Mouse (Mus musculus) hindbrain, embryonic 15.5 days (tissue): Measurements from ENCODE around the gene Atp13a2. TPM values are rescaled to one million over a fixed set of nuclear protein-coding genes. Genes with fewer than 3 reads are reported as not detected.

Experiments
- ATAC-seq: fragments of 200-750 bp; cut with Nextera tagmentation; 2 replicates; pipeline ENCODE4 v1.8.0; 2017; ENCODE audit warnings: low read depth, moderate number of reproducible peaks, moderate TSS enrichment; ENCODE audit not compliant: low FRiP score
- H3K27ac ChIP-seq: fragments of 300-500 bp; sonication (generic); replicated peaks from 2 replicates; pipeline ENCODE4 v1.5.1; 2015; ENCODE audit warnings: mild to moderate bottlenecking, inconsistent platforms
- H3K27me3 ChIP-seq: fragments of 300-500 bp; sonication (generic); 2 replicates; pipeline ENCODE4 v1.6.1; 2015; ENCODE audit warnings: control low read depth, inconsistent platforms
- H3K36me3 ChIP-seq: fragments of 300-500 bp; sonication (generic); 2 replicates; pipeline ENCODE4 v1.6.1; 2015; ENCODE audit warnings: control low read depth, inconsistent platforms
- H3K4me1 ChIP-seq: fragments of 300-500 bp; sonication (generic); replicated peaks from 2 replicates; pipeline ENCODE4 v1.6.1; 2015; ENCODE audit warnings: control low read depth, inconsistent platforms
- H3K4me2 ChIP-seq: fragments of 300-500 bp; sonication (generic); 2 replicates; pipeline ENCODE4 v1.6.1; 2015; ENCODE audit warnings: moderate library complexity, mild to moderate bottlenecking, inconsistent platforms
- H3K4me3 ChIP-seq: fragments of 300-500 bp; sonication (generic); 2 replicates; pipeline ENCODE4 v1.5.1; 2015; ENCODE audit warnings: mild to moderate bottlenecking, inconsistent platforms
- H3K9ac ChIP-seq: fragments of 300-500 bp; sonication (generic); 2 replicates; pipeline ENCODE4 v1.6.1; 2015; ENCODE audit warnings: inconsistent platforms
- H3K9me3 ChIP-seq: fragments of 300-500 bp; sonication (generic); 2 replicates; pipeline ENCODE4 v1.6.1; 2016; ENCODE audit warnings: control low read depth, inconsistent platforms
- WGBS: fragments of 180-500 bp; shearing (Covaris S2); methylation state at CpG from one replicate; pipeline ENCODE4 v1.1.7; 2015; 5-methylcytosine and 5-hydroxymethylcytosine counted together
- polyA plus RNA-seq: library from polyadenylated mRNA; unstranded; fragments of >200 nt; fragmentation: Nextera tagmentation; extraction: Ambion mirVana; gene quantifications from 2 replicates; pipeline ENCODE4 v1.2.1, GENCODE M21; 2015

Atp13a2 gene
- polyA plus RNA-seq, 1 experiment from 2014 or later: 193 TPM

DNA sequence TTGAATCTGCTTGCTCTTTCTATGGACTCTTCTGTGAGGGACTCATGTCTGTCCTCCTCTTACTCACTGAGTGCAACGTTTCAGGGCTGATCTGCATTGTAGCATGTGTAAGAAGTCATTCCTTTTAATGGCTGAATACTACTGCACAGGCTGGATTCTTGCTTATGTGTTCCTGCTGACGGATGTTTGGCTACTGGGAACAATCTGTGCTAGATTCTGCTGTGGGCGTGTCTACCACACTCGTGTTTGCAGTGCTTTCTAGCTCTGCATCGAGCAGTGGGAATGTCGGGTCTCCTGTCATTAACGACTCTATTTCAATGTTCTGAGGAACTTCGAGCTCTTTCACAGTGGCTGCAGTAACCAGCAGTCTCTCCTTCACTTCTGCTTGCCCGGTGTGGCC, 37.4 kb downstream of the Atp13a2 start:
- H3K36me3 ChIP-seq: no peaks in the 10 kb centered on the region
- no peak overlapping the region for H3K27ac ChIP-seq
- no peaks in the 10 kb centered on the region for H3K27me3 ChIP-seq
- H3K9me3 ChIP-seq: no peaks in the 10 kb centered on the region
- H3K4me3 ChIP-seq: no peak overlapping the region
- 76% methylated on average over 9 of the region's 9 CpGs for WGBS
- peaks cover 33% of the 10 kb centered on the region for H3K4me1 ChIP-seq
- H3K4me2 ChIP-seq: no peak overlapping the region
- ATAC-seq: no peak
- H3K9ac ChIP-seq: no peak overlapping the region

DNA sequence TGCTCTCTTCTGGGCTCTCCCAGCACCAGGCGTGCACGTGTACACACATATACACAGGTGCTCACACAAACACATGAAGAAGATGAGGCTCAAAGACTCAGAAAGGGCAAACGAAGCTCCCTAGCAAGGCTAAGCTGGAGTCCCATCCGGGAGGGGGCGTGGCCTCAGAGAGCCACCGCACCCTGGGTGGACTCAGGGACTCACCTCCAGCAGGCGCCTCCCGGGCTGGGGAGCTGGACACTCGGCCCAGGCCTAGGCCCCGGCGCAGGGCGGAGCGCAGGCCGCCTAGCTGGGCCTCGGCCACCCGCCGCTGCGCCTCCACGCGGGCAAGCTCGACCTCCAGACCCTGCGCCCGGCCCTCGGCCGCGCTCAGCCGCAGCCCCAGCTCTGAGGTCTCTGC, 38.3 kb downstream of the Atp13a2 start:
- Histone ChIP-seq H3K36me3 (no peaks in the 10 kb centered on the region), H3K4me1 (peaks cover 24% of the 10 kb centered on the region), H3K4me3 (no peak overlapping the region), H3K27ac (no peak overlapping the region), H3K9me3 (no peaks in the 10 kb centered on the region), H3K4me2 (no peak overlapping the region), H3K27me3 (no peaks in the 10 kb centered on the region), H3K9ac (no peak overlapping the region)
- ATAC-seq: no peak
- 72% methylated on average over 27 of the region's 27 CpGs for WGBS

DNA sequence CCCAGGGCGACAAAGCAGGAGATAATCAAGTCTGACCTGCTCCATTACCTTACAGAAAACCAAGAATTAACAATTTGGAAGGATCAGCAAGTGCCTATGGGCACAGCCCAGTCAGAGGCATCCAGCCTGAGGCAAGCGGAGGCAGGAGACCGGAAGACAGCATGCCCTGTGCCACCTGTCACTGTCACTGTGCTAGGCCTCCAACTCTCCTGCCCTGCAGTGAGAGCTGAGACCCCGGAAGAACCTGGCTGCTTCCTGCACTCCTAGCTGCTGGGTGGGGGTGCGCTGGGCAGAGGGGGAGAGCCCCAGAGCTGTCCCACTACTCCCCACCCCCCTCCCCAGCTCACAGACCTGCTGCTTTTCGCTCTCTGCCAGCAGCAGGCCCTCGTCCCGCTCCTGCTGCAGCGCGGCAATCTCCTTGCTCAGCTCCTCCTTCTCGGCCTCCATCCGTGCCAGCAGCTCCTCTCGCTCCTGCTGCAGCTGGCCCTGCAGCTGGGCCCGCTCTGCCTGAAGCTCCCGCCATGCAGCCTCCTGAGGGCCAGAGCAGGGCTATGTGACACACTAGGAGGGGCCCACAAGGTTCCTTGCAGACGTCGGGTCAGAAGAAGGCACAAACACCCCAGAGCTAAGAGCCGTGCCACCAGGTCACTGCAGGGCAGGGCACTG, 44.0 kb downstream of the Atp13a2 start:
- H3K4me3 ChIP-seq: no peak overlapping the region
- peaks cover 9% of the 10 kb centered on the region for H3K36me3 ChIP-seq
- no peak overlapping the region for H3K9ac ChIP-seq
- H3K9me3 ChIP-seq: no peaks in the 10 kb centered on the region
- ATAC-seq: no peak
- H3K27ac ChIP-seq: no peak overlapping the region
- no peaks in the 10 kb centered on the region for H3K27me3 ChIP-seq
- WGBS: 88% methylated on average over 18 of the region's 18 CpGs
- peaks cover 8% of the 10 kb centered on the region; the same call in 1 of the 2 replicates for H3K4me1 ChIP-seq
- no peak overlapping the region for H3K4me2 ChIP-seq

DNA sequence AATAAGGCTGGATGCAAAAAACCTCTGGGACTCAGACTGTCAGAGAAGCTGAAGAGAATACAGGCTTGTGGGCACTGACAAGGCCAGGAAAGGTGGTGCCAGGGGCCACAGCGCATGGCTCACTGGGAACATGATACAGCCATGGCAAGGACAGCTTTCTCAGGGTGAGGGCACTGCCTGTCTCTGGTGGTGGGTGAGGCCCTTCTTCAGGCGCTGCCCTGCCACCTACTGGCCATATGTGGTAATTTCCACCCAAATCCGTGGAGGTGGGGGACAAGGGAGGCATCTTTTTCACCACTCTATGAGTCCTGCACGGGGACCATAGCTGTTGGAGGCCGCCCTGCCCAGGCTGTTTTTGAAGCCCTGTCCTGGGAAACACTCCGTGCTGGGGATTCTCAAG, 45.1 kb downstream of the Atp13a2 start:
- Histone ChIP-seq H3K4me1 (peaks cover 8% of the 10 kb centered on the region; the same call in 1 of the 2 replicates), H3K9ac (no peak overlapping the region), H3K4me2 (no peak overlapping the region), H3K27ac (no peak overlapping the region), H3K9me3 (no peaks in the 10 kb centered on the region), H3K27me3 (no peaks in the 10 kb centered on the region), H3K4me3 (no peak overlapping the region), H3K36me3 (peaks cover 11% of the 10 kb centered on the region)
- 17% methylated on average over 6 of the region's 6 CpGs for WGBS
- peak; percentile 47; the same call in 1 of the 2 replicates for ATAC-seq

DNA sequence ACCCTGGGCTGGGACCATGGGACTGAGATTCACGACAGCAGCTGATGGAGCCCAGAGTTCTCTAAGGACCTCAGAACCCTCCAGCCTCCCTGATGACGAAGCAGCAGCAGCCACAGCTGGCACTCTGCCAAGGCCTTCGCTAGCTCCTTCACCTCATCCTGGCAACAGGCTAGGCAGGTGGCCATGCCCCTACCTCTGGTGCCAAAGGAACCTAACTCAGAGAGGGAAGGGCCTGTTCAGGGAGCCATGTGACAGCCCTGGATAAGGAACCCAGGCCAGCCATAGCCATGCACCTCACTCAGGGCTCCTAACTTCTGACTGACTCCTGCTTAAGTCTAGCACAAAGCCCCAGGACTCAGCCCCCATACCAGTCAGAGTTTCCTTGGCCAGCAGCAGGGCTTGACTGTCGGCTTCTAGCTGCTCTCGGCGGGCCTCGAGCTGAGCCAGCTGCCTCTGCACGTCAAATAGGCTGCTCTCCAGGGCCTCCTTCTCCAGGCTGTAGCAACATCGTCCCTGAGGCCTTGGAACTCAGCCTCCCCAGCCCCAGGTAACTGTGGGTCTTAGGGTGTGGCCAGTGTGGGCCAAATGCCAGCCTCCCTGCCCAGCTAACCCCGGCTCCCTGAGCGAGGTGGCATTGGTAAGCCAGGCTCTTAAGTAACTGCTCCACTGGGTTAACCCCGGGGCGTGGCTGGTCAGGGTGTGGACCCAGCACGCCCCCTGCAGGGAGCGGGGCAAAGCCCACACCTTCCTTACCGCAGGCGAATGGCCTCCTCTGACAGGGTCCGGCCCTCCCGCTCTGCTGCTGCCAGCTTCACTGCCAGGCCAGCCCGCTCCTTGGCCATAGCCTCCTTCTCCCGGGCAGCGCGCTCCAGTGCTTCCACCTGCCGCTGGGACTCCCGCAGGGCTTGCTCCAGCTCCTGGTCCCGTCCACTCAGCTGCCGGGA, 47.2 kb downstream of the Atp13a2 start:
- peaks cover 11% of the 10 kb centered on the region for H3K36me3 ChIP-seq
- no peak overlapping the region for H3K4me3 ChIP-seq
- WGBS: 68% methylated on average over 27 of the region's 27 CpGs
- no peak overlapping the region for H3K9ac ChIP-seq
- no peaks in the 10 kb centered on the region for H3K9me3 ChIP-seq
- no peak overlapping the region for H3K4me2 ChIP-seq
- ATAC-seq: 0 out of 2 replicates have a peak, but pooled peaks have one; percentile 23
- peak overlapping the region; percentile 29; the same call in 1 of the 2 replicates for H3K27ac ChIP-seq
- no peaks in the 10 kb centered on the region for H3K27me3 ChIP-seq
- peaks cover 8% of the 10 kb centered on the region; the same call in 1 of the 2 replicates for H3K4me1 ChIP-seq

DNA sequence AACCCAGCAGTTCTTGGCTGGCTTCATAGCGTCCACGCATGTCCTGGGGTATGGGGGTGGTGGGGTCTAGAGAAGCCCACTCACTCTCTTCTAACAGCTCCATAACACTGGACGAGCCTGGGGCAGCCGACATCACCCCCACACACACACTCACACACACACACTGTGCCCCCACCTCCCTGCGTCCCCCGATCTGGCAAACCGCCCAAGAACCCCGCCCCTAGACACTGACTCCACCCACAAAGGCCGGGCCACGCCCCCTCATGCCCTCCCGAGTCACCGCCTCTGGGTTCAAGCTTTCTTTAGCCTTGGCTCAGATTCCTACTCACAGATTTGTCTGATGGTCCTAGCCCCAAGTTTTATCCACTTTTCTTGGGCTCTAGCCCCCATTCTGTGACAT, 54.4 kb downstream of the Atp13a2 start:
- Histone ChIP-seq H3K27me3 (no peaks in the 10 kb centered on the region), H3K27ac (no peak overlapping the region), H3K4me1 (peaks cover 6% of the 10 kb centered on the region), H3K4me2 (no peak overlapping the region), H3K4me3 (no peak overlapping the region), H3K36me3 (0 out of 2 replicates have a peak, but pooled peaks cover 3% of the 10 kb centered on the region), H3K9me3 (no peaks in the 10 kb centered on the region), H3K9ac (no peak overlapping the region)
- no peak for ATAC-seq
- 51% methylated on average over 12 of the region's 12 CpGs for WGBS

DNA sequence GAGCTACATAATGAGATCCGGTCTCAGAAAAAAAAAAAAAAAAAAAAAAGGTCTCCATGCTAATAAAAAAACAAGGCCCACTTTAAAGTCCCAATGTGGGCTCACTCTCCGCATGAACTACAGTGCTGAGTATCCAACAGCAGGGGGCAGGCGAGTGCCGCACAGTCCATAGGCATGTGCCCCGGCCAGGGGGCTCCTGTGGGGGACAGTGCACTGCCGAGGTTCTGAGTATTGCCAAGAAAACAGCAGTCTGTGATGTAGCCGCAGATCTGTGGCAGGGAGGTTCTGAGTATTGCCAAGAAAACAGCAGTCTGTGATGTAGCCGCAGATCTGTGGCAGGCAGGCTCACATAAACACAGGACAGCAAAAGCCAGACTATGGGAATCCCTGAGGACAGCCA, 58.1 kb downstream of the Atp13a2 start:
- H3K9me3 ChIP-seq: no peaks in the 10 kb centered on the region
- H3K27me3 ChIP-seq: no peaks in the 10 kb centered on the region
- no peak overlapping the region for H3K4me2 ChIP-seq
- H3K4me1 ChIP-seq: peaks cover 34% of the 10 kb centered on the region
- WGBS: 15% methylated on average over 8 of the region's 8 CpGs
- no peak overlapping the region for H3K4me3 ChIP-seq
- 0 out of 2 replicates have a peak, but pooled peaks have one; percentile 35 for ATAC-seq
- no peak overlapping the region; the same call in 1 of the 2 replicates for H3K27ac ChIP-seq
- 0 out of 2 replicates have a peak, but pooled peaks cover 3% of the 10 kb centered on the region for H3K36me3 ChIP-seq
- H3K9ac ChIP-seq: no peak overlapping the region

DNA sequence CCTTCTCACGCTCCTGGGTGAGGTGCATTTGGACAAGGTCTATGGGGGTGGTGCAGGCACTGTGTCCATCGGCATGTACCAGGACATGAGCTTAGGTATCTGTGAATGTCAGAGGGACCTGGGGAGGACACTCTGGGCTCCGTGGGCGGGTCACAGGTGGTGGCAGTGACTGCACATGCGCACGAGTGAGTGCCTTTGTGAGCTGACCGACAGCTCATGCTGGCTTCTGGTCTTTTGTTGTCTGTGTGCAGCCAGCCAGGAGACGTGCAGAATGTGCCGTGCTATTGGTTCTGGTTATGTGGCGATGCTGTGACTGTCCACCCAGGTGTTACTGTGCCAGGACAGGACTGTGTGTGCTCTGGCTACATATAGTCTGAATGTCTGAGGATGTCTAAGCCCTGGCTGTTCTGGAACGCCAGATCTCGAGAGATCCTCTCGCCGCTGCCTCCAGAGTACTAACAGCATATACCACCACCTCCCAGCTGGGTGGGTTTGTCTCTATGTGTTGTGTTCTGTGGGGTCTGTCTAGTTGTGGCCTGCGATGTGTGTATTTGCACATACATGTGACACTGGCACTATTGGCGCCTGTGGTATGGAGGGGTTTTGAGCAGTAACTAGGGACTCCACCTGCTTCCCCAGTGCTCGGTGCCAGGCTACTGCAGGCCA, 62.3 kb downstream of the Atp13a2 start:
- H3K9ac ChIP-seq: peak overlapping the region; percentile 23; the same call in 1 of the 2 replicates
- peak overlapping the region; percentile 90 for H3K27ac ChIP-seq
- no peaks in the 10 kb centered on the region for H3K27me3 ChIP-seq
- H3K36me3 ChIP-seq: no peaks in the 10 kb centered on the region
- no peaks in the 10 kb centered on the region for H3K9me3 ChIP-seq
- H3K4me1 ChIP-seq: peaks cover 59% of the 10 kb centered on the region
- ATAC-seq: peak; percentile 38
- WGBS: 18% methylated on average over 17 of the region's 17 CpGs
- no peak overlapping the region for H3K4me3 ChIP-seq
- peak overlapping the region; percentile 40 for H3K4me2 ChIP-seq

DNA sequence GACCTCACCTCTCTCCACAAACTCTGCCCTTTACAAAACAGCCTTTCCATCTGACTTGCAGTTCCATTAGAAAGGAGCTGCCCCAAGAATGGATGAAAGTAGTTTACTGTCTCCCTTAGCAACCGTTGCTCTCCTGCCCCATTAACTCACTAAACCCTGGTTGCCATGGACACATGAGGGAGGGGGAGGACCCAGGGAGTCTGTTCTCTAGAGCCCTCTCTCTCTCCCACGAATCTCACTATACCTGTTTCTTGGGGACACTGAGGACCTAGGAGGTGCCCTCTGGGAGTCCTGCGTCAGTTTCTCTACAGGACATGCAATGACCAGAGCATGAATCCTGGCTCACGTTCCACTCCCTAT, 62.8 kb downstream of the Atp13a2 start:
- Histone ChIP-seq H3K27ac (peak overlapping the region; percentile 90), H3K36me3 (no peaks in the 10 kb centered on the region), H3K9me3 (no peaks in the 10 kb centered on the region), H3K4me1 (peaks cover 63% of the 10 kb centered on the region), H3K27me3 (no peaks in the 10 kb centered on the region), H3K4me2 (peak overlapping the region; percentile 40), H3K4me3 (no peak overlapping the region), H3K9ac (peak overlapping the region; percentile 23; the same call in 1 of the 2 replicates)
- peak; percentile 65 for ATAC-seq
- 16% methylated on average over 4 of the region's 4 CpGs for WGBS

DNA sequence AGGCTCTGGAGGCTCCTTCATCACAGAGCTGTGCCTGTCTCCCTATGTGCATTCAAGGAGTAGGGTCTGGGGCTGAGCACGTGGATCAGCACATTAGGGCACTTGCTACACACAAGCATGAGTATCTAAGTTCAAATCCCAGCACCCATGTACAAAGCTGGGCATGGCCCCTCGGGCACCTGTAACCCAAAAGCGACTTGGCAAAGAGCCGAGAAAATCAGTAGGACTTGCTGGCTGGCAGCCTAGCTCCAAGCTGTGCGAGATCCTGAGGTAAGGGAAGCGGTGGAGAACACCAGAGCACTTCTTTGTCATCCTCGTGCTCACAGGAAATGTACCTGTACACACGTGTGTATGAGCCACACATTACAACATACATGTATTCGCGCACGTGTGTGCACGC, 65.8 kb downstream of the Atp13a2 start:
- H3K9ac ChIP-seq: no peak overlapping the region
- WGBS: 82% methylated on average over 12 of the region's 12 CpGs
- H3K27ac ChIP-seq: 0 out of 2 replicates have a peak overlapping the region, but pooled peaks have one; percentile 0
- no peak overlapping the region for H3K4me2 ChIP-seq
- H3K9me3 ChIP-seq: no peaks in the 10 kb centered on the region
- H3K36me3 ChIP-seq: no peaks in the 10 kb centered on the region
- H3K27me3 ChIP-seq: no peaks in the 10 kb centered on the region
- ATAC-seq: no peak
- H3K4me1 ChIP-seq: peaks cover 49% of the 10 kb centered on the region
- H3K4me3 ChIP-seq: no peak overlapping the region

DNA sequence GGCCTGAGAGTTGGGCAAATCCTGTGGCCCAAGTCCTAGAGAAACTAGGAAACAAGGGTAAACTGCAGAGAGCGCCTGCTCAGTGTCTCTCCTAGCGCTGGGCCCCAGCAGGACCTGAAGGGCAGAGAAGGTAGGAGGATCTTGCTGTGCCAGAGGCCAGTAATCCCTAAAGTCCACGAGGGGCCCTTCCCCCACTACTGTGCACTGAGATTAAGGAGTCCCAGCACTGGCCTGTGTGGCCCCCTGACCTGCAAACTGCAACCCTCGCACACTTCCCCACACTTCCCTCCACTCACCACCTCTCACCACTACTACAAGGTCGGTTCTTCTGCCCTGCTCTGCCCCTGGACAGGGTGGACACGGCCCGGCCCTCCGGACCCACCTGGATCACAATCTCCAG, 66.5 kb downstream of the Atp13a2 start:
- WGBS: 46% methylated on average over 8 of the region's 8 CpGs
- ATAC-seq: no peak
- H3K27ac ChIP-seq: peak overlapping the region; percentile 81
- H3K9me3 ChIP-seq: no peaks in the 10 kb centered on the region
- no peaks in the 10 kb centered on the region for H3K27me3 ChIP-seq
- peak overlapping the region; percentile 17; the same call in 1 of the 2 replicates for H3K4me3 ChIP-seq
- no peaks in the 10 kb centered on the region for H3K36me3 ChIP-seq
- peak overlapping the region; percentile 50 for H3K4me2 ChIP-seq
- peaks cover 46% of the 10 kb centered on the region for H3K4me1 ChIP-seq
- H3K9ac ChIP-seq: peak overlapping the region; percentile 40
